Mouse (Mus musculus): ENCODE results near the gene Ppp1ca.
A peak's percentile ranks its signal among the peaks of the same experiment; 100 is the strongest.

The Ppp1ca gene

DNA sequence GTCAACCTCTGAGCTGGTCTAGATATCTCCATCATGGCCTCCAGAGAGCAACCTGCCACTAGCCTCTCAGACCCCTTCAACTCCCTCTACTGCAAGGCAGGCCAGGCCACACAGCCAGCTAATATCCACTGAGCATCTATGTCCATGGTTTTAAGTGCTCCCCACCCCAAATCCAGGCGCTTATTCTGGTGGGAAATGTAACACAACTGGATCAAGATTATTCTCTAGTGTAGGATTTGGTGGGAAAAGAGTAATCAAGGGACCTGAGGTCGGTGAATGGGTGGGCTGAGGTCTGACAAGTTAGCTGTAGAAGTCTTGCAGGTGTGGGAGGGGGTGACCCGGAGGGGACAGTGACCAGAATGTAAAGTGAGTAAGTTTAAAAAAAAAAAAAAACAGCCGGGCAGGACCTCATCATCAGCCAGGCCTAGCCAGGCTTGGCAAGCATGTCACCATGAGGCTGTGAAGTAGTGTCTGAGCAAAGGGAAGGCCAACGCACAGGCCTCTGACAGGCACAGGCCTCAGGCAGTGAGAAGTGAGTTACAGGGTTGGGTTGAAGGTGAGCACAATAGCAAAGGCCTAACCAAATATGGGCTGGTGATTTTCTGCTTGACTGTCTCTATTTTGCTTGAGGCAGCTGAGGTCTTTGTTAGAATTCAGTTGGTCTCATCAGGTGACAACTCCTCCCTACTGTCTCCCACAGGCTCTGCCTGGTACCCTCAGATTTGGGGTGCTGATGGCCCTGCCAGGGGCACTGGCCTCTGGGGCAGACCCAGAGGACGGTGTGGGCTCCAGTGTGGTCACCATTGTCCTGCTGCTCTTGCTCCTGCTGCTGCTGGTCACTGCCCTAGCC is 36.4 kb upstream of the Ppp1ca start:
- DNase-seq (ENCODE audit: low spot score) = no peak

GRCm38 (mm10) chr19:4156073-4156579 is 35.7 kb upstream of the Ppp1ca start:
- no peak for DNase-seq (ENCODE audit: low spot score)

DNA sequence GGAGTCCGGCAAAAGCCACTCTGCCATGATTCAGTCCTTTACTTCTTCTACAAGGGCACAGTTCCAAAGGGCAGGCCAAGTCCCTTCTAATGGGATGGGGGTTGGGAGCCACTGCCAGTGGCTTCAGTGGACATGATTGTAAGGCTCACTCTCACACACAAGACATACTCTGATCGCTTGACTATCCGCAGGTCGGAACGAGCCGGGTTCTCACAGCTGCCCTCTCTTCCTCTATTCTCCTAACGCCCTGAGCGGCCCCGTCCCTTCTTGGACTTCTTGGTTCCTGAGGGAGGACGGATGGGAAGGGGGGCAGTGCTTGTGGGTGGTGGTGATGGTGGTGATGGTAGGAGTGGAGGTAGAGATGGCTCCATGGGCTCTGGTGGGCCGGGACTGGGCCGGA is 35.1 kb upstream of the Ppp1ca start:
- DNase-seq (ENCODE audit: low spot score) = no peak

DNA sequence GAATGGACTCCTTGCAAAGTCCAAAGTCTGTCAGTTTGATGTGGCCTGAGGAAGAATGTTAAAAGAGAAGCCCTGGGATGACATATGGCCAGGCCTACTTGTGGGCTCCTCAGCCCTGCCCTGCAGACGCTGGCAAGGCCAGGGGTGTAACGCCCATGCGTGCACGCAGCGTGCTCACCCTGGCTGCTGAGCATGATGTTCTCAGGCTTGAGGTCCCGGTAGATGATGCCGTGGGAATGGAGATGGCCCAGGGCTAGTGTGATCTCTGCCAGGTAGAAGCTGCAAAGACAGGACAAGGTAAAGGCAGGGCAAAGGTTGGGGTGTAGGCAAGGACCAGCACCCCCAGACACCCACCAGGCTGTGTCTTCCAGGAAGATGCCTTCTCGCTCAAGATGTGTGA is 32.8 kb upstream of the Ppp1ca start:
- no peak for DNase-seq (ENCODE audit: low spot score)

DNA sequence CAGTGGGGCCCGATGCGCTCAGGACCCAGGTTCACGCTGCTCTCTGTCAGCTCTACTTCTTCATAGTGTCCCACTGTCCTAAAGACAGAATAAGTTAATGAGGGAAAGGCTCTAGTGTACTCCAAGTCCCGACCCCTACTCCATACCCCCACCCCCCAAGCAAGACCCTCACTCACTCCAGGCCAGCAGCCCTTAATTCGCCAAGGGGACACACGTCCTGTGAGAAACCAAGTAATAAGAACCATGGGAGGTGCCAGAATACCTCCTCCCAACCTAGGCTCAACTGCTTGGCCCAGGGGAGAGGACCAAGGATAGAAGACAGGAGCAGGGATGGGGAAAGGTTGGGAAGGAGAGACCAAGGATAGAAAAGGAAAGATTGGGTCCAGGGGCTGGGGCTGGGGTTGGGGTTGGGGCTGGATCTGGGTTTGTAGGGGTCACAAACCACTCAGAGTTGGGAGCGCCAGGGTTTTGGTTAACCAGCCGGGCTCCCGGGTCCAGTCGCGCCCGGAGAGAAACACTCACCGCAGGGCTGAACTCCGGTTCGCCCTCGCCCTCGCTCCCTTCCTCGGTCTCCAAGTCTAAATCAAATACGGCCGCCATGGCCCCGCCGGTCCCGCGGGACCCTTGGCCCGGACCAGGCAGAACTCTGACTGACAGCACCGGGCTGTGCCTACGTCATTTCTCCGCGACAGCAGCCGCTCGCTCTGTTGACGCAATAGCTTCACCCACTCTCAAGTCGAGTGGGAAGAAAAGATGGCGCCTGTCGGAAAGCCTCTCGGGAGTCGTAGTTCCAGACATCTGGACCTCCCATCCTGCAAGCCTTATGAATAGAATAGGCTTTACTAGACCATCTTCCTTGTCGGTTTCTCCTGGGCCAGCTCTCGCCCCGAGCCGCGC is 29.0 kb upstream of the Ppp1ca start, which contains the start of gene Rps6kb2:
TSS of gene Rps6kb2 (minus strand) at position 709 of the 897 bp plus-strand sequence.
- DNase-seq (ENCODE audit: low spot score) = peak; percentile 93

DNA sequence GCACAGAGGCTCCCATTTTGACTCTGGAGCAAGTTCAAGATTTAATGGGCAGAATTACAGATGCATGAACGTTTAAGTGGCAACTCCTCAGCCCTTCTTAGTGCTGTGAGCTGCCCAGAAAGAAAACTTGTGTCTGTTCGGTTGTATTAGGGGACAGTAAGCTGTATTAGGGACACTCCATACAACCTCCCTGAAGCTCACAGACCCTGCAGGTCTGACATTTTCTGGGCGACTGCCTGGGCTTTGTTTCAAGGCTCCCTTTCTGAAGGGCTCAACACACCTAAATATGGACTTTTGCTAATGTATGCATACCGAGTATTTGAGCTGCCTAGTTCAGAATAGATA is 28.4 kb upstream of the Ppp1ca start:
- DNase-seq (ENCODE audit: low spot score) = no peak

- DNase-seq (ENCODE audit: low spot score) = no peak
Observed at GRCm38 (mm10) chr19:4164100-4164499, 27.8 kb upstream of the Ppp1ca start.

DNA sequence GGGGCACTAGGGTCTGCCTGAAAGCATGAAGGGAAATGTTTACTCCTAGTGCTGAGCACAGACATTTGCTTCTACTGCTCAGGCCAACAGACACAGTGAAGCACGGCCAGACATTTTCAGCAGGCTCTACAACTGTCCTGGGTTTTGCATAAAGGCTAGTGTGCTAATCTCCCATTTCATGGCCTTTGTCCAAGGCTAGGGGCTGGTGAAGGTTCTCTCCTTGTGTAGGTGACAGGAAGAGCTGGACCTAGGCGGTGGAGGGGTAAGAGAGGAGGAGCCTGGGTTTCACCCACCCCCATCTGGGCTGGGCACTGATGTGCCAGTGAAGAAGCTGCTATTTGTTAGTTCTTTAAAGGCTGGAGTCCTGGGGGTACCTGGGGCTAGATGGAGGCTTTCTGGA is 27.1 kb upstream of the Ppp1ca start:
- DNase-seq (ENCODE audit: low spot score) = no peak

- DNase-seq (ENCODE audit: low spot score) = no peak
Observed at GRCm38 (mm10) chr19:4166678-4167476, 25.0 kb upstream of the Ppp1ca start.

DNA sequence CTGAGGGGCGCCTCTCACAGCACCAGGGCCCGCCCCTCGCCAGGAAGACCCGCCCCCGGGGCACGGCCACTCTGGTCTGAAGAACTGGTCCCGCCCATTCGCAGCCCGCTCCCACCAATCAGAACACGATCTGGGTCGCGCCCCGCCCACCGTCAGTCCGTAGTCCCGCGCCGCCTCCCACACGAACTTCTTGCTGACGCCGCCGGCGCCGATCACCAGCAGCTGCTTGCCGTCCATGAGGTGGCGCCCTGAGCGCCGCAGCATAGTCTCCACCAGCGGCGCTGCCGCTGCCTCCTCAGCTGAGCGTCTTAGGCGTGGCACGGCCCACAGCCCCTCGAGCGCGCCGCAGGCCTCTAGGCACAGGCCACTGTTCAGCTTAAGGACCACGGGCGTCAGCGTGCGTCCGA is 22.5 kb upstream of the Ppp1ca start:
- DNase-seq (ENCODE audit: low spot score) = peak; percentile 99

DNA sequence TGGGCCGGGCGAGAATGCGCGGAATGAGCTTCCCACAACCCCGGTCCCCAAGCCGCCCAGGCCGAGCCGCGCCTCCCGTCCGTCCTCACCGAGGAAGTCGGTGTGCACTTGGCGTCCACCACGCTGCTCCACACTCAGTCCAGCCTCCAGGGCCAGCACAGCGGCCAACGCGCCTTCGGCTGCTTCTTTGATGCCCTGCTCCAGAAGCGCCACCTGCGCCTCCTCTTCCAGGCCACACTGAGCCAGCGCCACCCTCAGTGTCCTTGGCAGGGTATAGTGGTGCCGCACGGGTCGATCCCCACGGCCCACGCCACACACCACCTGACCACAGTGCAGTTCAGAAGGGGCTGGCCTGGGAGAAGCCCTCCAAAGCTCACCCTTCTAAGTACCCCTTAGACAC is 22.1 kb upstream of the Ppp1ca start:
- no peak for DNase-seq (ENCODE audit: low spot score)

DNA sequence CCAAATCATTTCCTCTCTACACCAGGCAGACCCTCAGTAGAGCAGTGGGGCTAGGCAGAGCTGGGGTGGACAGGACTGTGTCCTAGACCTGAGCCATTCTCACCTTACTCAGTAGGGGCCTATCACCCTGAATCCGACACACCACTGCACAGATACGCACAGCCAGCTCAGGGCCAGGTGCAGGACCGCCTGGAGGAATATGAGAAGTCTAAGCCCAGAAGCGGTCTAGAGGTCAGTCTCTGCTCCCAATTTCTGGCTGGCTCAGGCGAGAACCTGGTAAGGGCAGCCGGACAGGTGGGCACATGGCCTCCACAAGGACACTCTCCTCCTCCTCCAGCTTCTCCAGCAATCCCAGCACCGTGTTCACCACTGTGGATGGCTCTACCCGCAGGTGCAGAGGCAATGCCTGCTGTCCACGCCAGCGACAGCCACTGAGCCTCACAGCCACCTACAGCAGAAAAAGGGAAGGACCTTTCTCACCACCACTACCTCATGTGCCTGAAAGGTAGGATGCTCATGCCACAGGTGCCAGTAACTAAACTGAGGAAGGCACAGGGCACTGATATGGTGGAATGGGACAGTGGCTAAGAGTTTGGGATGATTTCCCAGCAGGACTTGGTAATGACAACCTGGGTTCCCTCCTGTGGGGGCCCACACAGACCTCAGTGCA is 21.0 kb upstream of the Ppp1ca start:
- DNase-seq (ENCODE audit: low spot score) = no peak

DNA sequence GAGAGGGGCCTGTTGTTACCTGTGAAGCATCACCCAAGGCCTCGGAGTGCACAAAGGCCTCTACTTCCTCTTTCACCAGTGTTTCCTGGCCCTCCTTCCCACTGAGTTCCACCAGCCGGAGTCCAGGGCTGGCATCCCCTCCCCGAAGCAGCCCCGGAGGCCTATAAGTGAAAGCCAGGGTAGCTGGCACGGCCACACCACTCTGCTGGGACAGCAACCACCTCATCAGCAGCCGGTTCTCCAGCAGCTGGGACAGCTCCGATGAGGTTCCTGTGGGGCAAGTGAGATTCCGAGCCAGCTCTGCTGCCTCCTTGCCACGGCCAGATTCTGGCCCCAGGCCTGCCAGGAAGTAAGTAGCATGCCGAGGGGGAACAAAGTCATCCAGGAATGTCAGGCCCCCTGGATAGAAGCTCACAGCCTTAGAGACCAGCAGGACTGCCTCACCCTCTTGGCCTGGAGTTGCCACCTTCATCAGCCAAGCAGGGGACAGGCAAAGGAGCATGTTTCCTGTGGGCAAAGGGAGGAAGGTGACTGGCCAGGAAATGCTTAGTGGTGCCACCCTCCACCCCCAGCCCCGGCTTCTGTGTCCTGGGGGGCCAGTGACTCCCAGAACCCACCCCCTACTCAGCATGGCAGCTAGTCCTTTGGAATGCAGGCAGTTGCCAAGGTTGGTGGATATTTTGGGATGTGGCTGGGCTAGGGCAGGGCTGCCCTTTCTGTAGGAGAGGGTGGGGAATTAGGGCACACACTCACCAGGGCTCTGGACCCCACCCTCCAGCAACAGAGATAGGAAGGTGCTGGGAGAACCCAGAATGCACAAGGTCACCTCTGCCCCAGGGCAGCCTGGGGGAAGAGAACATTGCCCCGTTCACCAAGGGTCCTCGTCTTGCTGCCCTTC is 20.2 kb upstream of the Ppp1ca start:
- DNase-seq (ENCODE audit: low spot score) = no peak

DNA sequence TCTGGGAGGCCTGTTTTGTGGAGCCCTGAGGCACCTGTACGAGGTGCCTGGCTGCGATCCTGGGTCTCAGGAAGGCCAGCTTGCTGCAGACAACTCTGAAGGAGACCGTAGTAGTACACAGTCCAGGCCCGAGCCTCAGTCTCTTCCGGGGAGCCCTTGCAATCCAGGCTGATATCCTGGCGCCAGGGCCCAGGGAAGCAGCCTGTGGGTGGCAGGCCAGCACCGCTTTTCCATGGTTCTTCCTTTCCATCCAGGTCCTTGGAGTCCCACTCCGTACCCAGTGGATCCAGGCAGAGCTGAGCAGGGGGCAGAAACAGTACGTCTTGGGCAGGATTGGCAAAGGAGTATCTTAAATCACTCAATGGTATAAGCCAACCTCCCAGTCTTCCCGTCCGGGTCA is 18.9 kb upstream of the Ppp1ca start:
- no peak for DNase-seq (ENCODE audit: low spot score)

GRCm38 (mm10) chr19:4175368-4175947 is 16.4 kb upstream of the Ppp1ca start, which contains the start of gene Carns1:
TSS of gene Carns1 (minus strand) at chr19:4175479.
- DNase-seq (ENCODE audit: low spot score) = no peak

DNA sequence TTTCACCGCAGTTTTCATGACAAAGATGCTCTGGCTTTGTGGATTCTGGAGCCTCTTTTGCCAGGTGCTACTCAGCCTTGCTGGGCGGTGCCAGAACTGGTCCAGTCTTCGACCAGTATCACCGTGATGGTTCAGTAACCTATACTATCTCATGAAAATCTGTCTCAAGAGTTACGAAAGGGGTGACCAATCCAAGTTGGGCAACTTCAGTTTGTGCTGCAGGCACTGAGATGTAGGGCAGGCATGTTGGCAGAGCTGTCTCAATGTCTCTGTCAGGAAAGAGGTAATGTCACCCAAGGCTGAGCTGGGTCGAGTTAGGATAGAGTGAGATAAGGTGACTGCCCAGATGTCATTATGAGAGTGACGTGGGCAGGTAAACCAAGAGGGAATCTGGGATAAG is 11.5 kb upstream of the Ppp1ca start:
- no peak for DNase-seq (ENCODE audit: low spot score)

- DNase-seq (ENCODE audit: low spot score) = peak; percentile 63
Observed at GRCm38 (mm10) chr19:4181892-4182291, 10.0 kb upstream of the Ppp1ca start.

- DNase-seq (ENCODE audit: low spot score) = no peak
Observed at GRCm38 (mm10) chr19:4183689-4184088, 8.2 kb upstream of the Ppp1ca start.

GRCm38 (mm10) chr19:4184976-4185975 is 6.6 kb upstream of the Ppp1ca start:
- DNase-seq (ENCODE audit: low spot score) = no peak
